Mouse (Mus musculus): ENCODE measurements around the gene F12. TPM values are rescaled to one million over a fixed set of nuclear protein-coding genes. Genes with fewer than 3 reads are reported as not detected.
"Not testable (repeated sequence)": the region's sequence is repeated elsewhere in the genome, so short reads cannot be mapped to it uniquely, and the experiment has no call there.

F12 gene
- polyA plus RNA-seq, 1 experiment from 2014 or later: 118 TPM

GRCm38 (mm10) chr13:55449679-55450441 is 23.3 kb upstream of the F12 start:
- ATAC-seq (ENCODE audit: insufficient read depth): no peak
- Histone ChIP-seq H3K27ac (replicated peaks) (peak overlapping the region; percentile 16; the same call in 1 of the 2 replicates), H3K27me3 (no peaks in the 10 kb centered on the region), H3K4me3 (replicated peaks) (no peak overlapping the region), H3K9ac (no peak overlapping the region), H3K36me3 (replicated peaks) (peaks cover 65% of the 10 kb centered on the region), H3K4me1 (replicated peaks) (peaks cover 59% of the 10 kb centered on the region), H3K9me3 (replicated peaks) (no peaks in the 10 kb centered on the region), H3K4me2 (peak overlapping the region; percentile 20)
- 65% methylated on average over 17 of the region's 17 CpGs for WGBS (ENCODE audit: insufficient replicate concordance)

GRCm38 (mm10) chr13:55449205-55449604 is 22.6 kb upstream of the F12 start:
- peaks cover 59% of the 10 kb centered on the region for H3K36me3 ChIP-seq (replicated peaks)
- peaks cover 63% of the 10 kb centered on the region for H3K4me1 ChIP-seq (replicated peaks)
- H3K27ac ChIP-seq (replicated peaks): peak overlapping the region; percentile 16; the same call in 1 of the 2 replicates
- no peaks in the 10 kb centered on the region for H3K27me3 ChIP-seq
- no peak for ATAC-seq (ENCODE audit: insufficient read depth)
- WGBS (ENCODE audit: insufficient replicate concordance): 83% methylated on average over 9 of the region's 9 CpGs
- H3K4me3 ChIP-seq (replicated peaks): no peak overlapping the region
- H3K9ac ChIP-seq: no peak overlapping the region
- H3K9me3 ChIP-seq (replicated peaks): no peaks in the 10 kb centered on the region
- peak overlapping the region; percentile 20 for H3K4me2 ChIP-seq

- Histone ChIP-seq H3K9ac (no peak overlapping the region), H3K27me3 (no peaks in the 10 kb centered on the region), H3K4me1 (replicated peaks) (peaks cover 71% of the 10 kb centered on the region), H3K4me3 (replicated peaks) (no peak overlapping the region; the same call in 1 of the 2 replicates), H3K27ac (replicated peaks) (peak overlapping the region; percentile 97), H3K36me3 (replicated peaks) (peaks cover 48% of the 10 kb centered on the region), H3K9me3 (replicated peaks) (no peaks in the 10 kb centered on the region), H3K4me2 (peak overlapping the region; percentile 92)
- no peak for ATAC-seq (ENCODE audit: insufficient read depth)
- 85% methylated on average over 5 of the region's 5 CpGs for WGBS (ENCODE audit: insufficient replicate concordance)
These were observed 21.5 kb upstream of the F12 start for GRCm38 (mm10) chr13:55448131-55448530.

- WGBS (ENCODE audit: insufficient replicate concordance): 20% methylated on average over 3 of the region's 3 CpGs
- peak overlapping the region; percentile 87 for H3K4me3 ChIP-seq (replicated peaks)
- no peaks in the 10 kb centered on the region for H3K9me3 ChIP-seq (replicated peaks)
- H3K4me1 ChIP-seq (replicated peaks): peaks cover 71% of the 10 kb centered on the region
- no peaks in the 10 kb centered on the region for H3K27me3 ChIP-seq
- peaks cover 42% of the 10 kb centered on the region for H3K36me3 ChIP-seq (replicated peaks)
- peak overlapping the region; percentile 96 for H3K9ac ChIP-seq
- no peak for ATAC-seq (ENCODE audit: insufficient read depth)
- peak overlapping the region; percentile 92 for H3K4me2 ChIP-seq
- peak overlapping the region; percentile 97 for H3K27ac ChIP-seq (replicated peaks)
These were observed 20.9 kb upstream of the F12 start for GRCm38 (mm10) chr13:55447543-55447943.

- Histone ChIP-seq H3K9ac (peak overlapping the region; percentile 96), H3K9me3 (replicated peaks) (no peaks in the 10 kb centered on the region), H3K36me3 (replicated peaks) (peaks cover 32% of the 10 kb centered on the region), H3K4me1 (replicated peaks) (peaks cover 69% of the 10 kb centered on the region), H3K4me3 (replicated peaks) (peak overlapping the region; percentile 87), H3K4me2 (peak overlapping the region; percentile 92), H3K27ac (replicated peaks) (peak overlapping the region; percentile 97), H3K27me3 (no peaks in the 10 kb centered on the region)
- ATAC-seq (ENCODE audit: insufficient read depth): peak; percentile 33
- 42% methylated on average over 6 of the region's 6 CpGs for WGBS (ENCODE audit: insufficient replicate concordance)
These were observed 20.0 kb upstream of the F12 start for GRCm38 (mm10) chr13:55446483-55447105.

- peaks cover 22% of the 10 kb centered on the region for H3K36me3 ChIP-seq (replicated peaks)
- no peaks in the 10 kb centered on the region for H3K9me3 ChIP-seq (replicated peaks)
- under 1% methylated on average over 66 of the region's 66 CpGs for WGBS (ENCODE audit: insufficient replicate concordance)
- H3K27ac ChIP-seq (replicated peaks): peak overlapping the region; percentile 97
- H3K4me3 ChIP-seq (replicated peaks): peak overlapping the region; percentile 87
- H3K9ac ChIP-seq: peak overlapping the region; percentile 96
- H3K4me1 ChIP-seq (replicated peaks): peaks cover 61% of the 10 kb centered on the region
- no peaks in the 10 kb centered on the region for H3K27me3 ChIP-seq
- peak overlapping the region; percentile 92 for H3K4me2 ChIP-seq
- no peak for ATAC-seq (ENCODE audit: insufficient read depth)
These were observed 18.9 kb upstream of the F12 start for GRCm38 (mm10) chr13:55445361-55446091.

GRCm38 (mm10) chr13:55444937-55445315 is 18.3 kb upstream of the F12 start, which contains the start of gene Grk6:
Gene Grk6 (plus strand): TSS chr13:55445072.
- peaks cover 55% of the 10 kb centered on the region for H3K4me1 ChIP-seq (replicated peaks)
- ATAC-seq (ENCODE audit: insufficient read depth): peak; percentile 89
- peak within 1 kb of the TSS; percentile 92 for H3K4me2 ChIP-seq
- peak within 1 kb of the TSS; percentile 87 for H3K4me3 ChIP-seq (replicated peaks)
- WGBS (ENCODE audit: insufficient replicate concordance): 1% methylated on average over 35 of the region's 35 CpGs
- peaks cover 16% of the 10 kb centered on the region for H3K36me3 ChIP-seq (replicated peaks)
- peak within 1 kb of the TSS; percentile 97 for H3K27ac ChIP-seq (replicated peaks)
- no peaks in the 10 kb centered on the region for H3K9me3 ChIP-seq (replicated peaks)
- peak within 1 kb of the TSS; percentile 96 for H3K9ac ChIP-seq
- no peaks in the 10 kb centered on the region for H3K27me3 ChIP-seq

- Histone ChIP-seq H3K4me3 (replicated peaks) (peak overlapping the region; percentile 87), H3K4me2 (peak overlapping the region; percentile 92), H3K27me3 (no peaks in the 10 kb centered on the region), H3K9me3 (replicated peaks) (no peaks in the 10 kb centered on the region), H3K36me3 (replicated peaks) (peaks cover 11% of the 10 kb centered on the region; the same call in 1 of the 2 replicates), H3K27ac (replicated peaks) (peak overlapping the region; percentile 97), H3K9ac (peak overlapping the region; percentile 51), H3K4me1 (replicated peaks) (peaks cover 50% of the 10 kb centered on the region)
- WGBS (ENCODE audit: insufficient replicate concordance): 1% methylated on average over 33 of the region's 33 CpGs
- peak; percentile 43 for ATAC-seq (ENCODE audit: insufficient read depth)
These were observed 17.8 kb upstream of the F12 start for GRCm38 (mm10) chr13:55444286-55444936.

- H3K4me2 ChIP-seq: peak overlapping the region; percentile 92
- peaks cover 45% of the 10 kb centered on the region for H3K4me1 ChIP-seq (replicated peaks)
- ATAC-seq (ENCODE audit: insufficient read depth): no peak
- H3K27ac ChIP-seq (replicated peaks): peak overlapping the region; percentile 97
- H3K9me3 ChIP-seq (replicated peaks): no peaks in the 10 kb centered on the region
- H3K36me3 ChIP-seq (replicated peaks): 0 out of 2 replicates have a peak, but pooled peaks cover 7% of the 10 kb centered on the region
- H3K9ac ChIP-seq: peak overlapping the region; percentile 51; the same call in 1 of the 2 replicates
- WGBS (ENCODE audit: insufficient replicate concordance): 40% methylated on average over 9 of the region's 9 CpGs
- peak overlapping the region; percentile 87 for H3K4me3 ChIP-seq (replicated peaks)
- H3K27me3 ChIP-seq: no peaks in the 10 kb centered on the region
These were observed 17.2 kb upstream of the F12 start for GRCm38 (mm10) chr13:55443799-55444285.

- H3K9me3 ChIP-seq (replicated peaks); H3K36me3 ChIP-seq (replicated peaks); H3K4me3 ChIP-seq (replicated peaks); H3K27ac ChIP-seq (replicated peaks); H3K27me3 ChIP-seq; H3K9ac ChIP-seq; ATAC-seq (ENCODE audit: insufficient read depth); H3K4me1 ChIP-seq (replicated peaks); H3K4me2 ChIP-seq: not testable (repeated sequence)
- 44% methylated on average over 15 of the region's 15 CpGs for WGBS (ENCODE audit: insufficient replicate concordance)
These were observed 10.6 kb upstream of the F12 start for GRCm38 (mm10) chr13:55437111-55437629.

Data from liver, embryonic 15.5 days (tissue).